Mouse (Mus musculus): ENCODE measurements around the gene Atl1. TPM values are rescaled to one million over a fixed set of nuclear protein-coding genes. Genes with fewer than 3 reads are reported as not detected.

Atl1 gene
- 10.4 and 11.5 TPM in 2 replicates for polyA plus RNA-seq (2011; ENCODE audit: insufficient read length, low read depth, missing spikeins)

- peak within 1 kb of the TSS; percentile 99 for H3K4me3 ChIP-seq (ENCODE audit: insufficient read depth, low read length)
- H3K4me1 ChIP-seq (ENCODE audit: control insufficient read depth, insufficient read depth, low read length): peaks cover 12% of the 10 kb centered on the region
- TF ChIP-seq POLR2A (IDR thresholded peaks at IDR 0.05; ENCODE audit: low read depth, low read length) (peak; percentile 61), CTCF (IDR thresholded peaks at IDR 0.05; ENCODE audit: borderline replicate concordance, insufficient read depth, low read length) (peak; percentile 53)
- H3K27ac ChIP-seq (ENCODE audit: insufficient read depth, low read length): peak within 1 kb of the TSS; percentile 91
Measured at GRCm38 (mm10) chr12:69892371-69893251, at the start of gene Atl1, which contains the start of gene Map4k5. TSS of gene Atl1 (plus strand) at chr12:69892614. TSS of gene Map4k5 (minus strand) at chr12:69893200.

GRCm38 (mm10) chr12:69843531-69844445 is 48.6 kb upstream of the Atl1 start:
- H3K4me1 ChIP-seq (ENCODE audit: control insufficient read depth, insufficient read depth, low read length): no peaks in the 10 kb centered on the region
- no peak overlapping the region for H3K27ac ChIP-seq (ENCODE audit: insufficient read depth, low read length)
- no peak for TF ChIP-seq POLR2A (IDR thresholded peaks at IDR 0.05; ENCODE audit: low read depth, low read length)
- no peak for TF ChIP-seq CTCF (IDR thresholded peaks at IDR 0.05; ENCODE audit: borderline replicate concordance, insufficient read depth, low read length)
- no peak overlapping the region for H3K4me3 ChIP-seq (ENCODE audit: insufficient read depth, low read length)

GRCm38 (mm10) chr12:69845722-69846121 is 46.7 kb upstream of the Atl1 start:
- no peak overlapping the region for H3K4me3 ChIP-seq (ENCODE audit: insufficient read depth, low read length)
- H3K27ac ChIP-seq (ENCODE audit: insufficient read depth, low read length): no peak overlapping the region
- TF ChIP-seq CTCF (IDR thresholded peaks at IDR 0.05; ENCODE audit: borderline replicate concordance, insufficient read depth, low read length) (no peak), POLR2A (IDR thresholded peaks at IDR 0.05; ENCODE audit: low read depth, low read length) (no peak)
- H3K4me1 ChIP-seq (ENCODE audit: control insufficient read depth, insufficient read depth, low read length): no peaks in the 10 kb centered on the region

GRCm38 (mm10) chr12:69846499-69846898 is 45.9 kb upstream of the Atl1 start:
- no peak overlapping the region for H3K4me3 ChIP-seq (ENCODE audit: insufficient read depth, low read length)
- H3K4me1 ChIP-seq (ENCODE audit: control insufficient read depth, insufficient read depth, low read length): no peaks in the 10 kb centered on the region
- TF ChIP-seq CTCF (IDR thresholded peaks at IDR 0.05; ENCODE audit: borderline replicate concordance, insufficient read depth, low read length): no peak
- no peak for TF ChIP-seq POLR2A (IDR thresholded peaks at IDR 0.05; ENCODE audit: low read depth, low read length)
- no peak overlapping the region for H3K27ac ChIP-seq (ENCODE audit: insufficient read depth, low read length)

DNA sequence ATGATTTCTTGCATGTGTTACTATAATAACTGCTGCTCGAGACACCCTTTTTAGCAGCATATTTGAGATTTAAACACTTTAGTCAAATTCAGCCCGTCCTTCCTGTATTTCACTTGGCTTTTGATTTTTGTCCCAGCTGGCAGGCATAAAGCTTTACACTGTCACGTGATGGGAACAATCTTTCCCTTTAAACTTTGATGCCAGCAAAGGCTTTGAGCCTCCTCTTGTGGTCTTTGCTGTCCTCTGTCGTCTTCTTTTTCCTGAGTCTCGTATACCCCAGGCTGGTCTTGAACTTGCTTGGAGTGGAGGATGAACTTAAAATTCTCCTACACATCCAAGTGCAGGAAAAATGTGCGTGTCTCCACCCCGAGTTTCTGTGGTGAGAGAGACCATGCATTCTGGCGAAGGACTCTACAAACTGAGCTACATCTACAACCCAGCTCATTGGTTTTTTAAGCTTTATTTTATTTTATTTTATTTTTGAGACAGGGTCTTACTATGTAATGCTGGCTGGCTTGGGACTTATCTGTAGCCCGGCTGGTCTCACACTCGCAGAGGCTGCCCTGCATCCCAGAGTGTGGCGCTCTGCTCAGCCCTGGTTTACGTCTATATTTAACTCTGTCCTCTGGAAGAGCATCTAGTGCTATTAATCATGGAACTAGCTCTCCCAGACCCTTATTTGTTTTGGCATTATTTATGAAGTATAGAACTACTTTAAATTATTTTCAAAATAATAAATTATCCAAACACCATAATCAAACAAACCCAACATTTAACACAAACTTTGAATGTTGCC is 44.1 kb upstream of the Atl1 start:
- no peaks in the 10 kb centered on the region for H3K4me1 ChIP-seq (ENCODE audit: control insufficient read depth, insufficient read depth, low read length)
- TF ChIP-seq POLR2A (IDR thresholded peaks at IDR 0.05; ENCODE audit: low read depth, low read length) (no peak), CTCF (IDR thresholded peaks at IDR 0.05; ENCODE audit: borderline replicate concordance, insufficient read depth, low read length) (no peak)
- no peak overlapping the region for H3K4me3 ChIP-seq (ENCODE audit: insufficient read depth, low read length)
- H3K27ac ChIP-seq (ENCODE audit: insufficient read depth, low read length): no peak overlapping the region

- H3K4me3 ChIP-seq (ENCODE audit: insufficient read depth, low read length): no peak overlapping the region
- no peak for TF ChIP-seq POLR2A (IDR thresholded peaks at IDR 0.05; ENCODE audit: low read depth, low read length)
- TF ChIP-seq CTCF (IDR thresholded peaks at IDR 0.05; ENCODE audit: borderline replicate concordance, insufficient read depth, low read length): no peak
- H3K4me1 ChIP-seq (ENCODE audit: control insufficient read depth, insufficient read depth, low read length): no peaks in the 10 kb centered on the region
- no peak overlapping the region for H3K27ac ChIP-seq (ENCODE audit: insufficient read depth, low read length)
Measured at GRCm38 (mm10) chr12:69852288-69852687, 40.1 kb upstream of the Atl1 start.

DNA sequence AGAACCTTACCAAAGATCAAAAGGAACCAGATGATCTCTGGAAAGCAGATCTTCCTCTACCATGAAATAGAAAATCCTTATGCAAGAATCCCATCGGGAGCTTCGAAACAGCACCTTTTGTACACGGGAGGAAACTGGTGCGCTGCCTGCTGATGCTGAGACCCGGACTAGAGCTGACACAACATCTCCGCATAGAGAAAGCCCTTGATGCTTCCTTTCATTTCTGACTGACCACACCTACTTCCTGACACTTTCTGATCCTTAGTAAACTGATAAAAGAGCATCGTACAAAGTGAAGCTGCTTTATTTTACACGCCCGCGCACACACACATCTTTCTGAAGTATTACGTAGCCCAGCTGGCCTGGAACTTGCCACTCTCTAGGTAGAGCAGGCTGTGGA is 39.0 kb upstream of the Atl1 start:
- TF ChIP-seq CTCF (IDR thresholded peaks at IDR 0.05; ENCODE audit: borderline replicate concordance, insufficient read depth, low read length) (no peak), POLR2A (IDR thresholded peaks at IDR 0.05; ENCODE audit: low read depth, low read length) (no peak)

DNA sequence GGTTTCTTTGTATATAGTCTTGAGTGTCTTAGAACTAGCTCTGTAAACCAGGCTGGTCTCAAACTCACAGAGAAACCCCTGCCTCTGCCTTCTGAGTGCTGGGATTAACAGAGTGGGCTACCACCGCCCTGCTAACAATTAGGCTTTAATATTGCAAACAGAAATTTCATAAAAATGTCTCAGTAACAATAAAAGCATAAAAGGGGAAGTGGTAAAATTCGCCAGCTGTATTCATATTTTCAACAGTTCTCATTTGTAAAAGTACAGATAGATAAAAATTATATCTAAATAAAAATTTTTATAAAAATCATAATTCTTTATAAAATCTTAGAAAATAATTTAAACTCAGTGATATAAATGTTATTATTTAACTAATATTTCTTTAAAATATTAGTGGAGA is 38.5 kb upstream of the Atl1 start:
- TF ChIP-seq CTCF (IDR thresholded peaks at IDR 0.05; ENCODE audit: borderline replicate concordance, insufficient read depth, low read length) (no peak), POLR2A (IDR thresholded peaks at IDR 0.05; ENCODE audit: low read depth, low read length) (no peak)
- H3K27ac ChIP-seq (ENCODE audit: insufficient read depth, low read length): no peak overlapping the region
- no peaks in the 10 kb centered on the region for H3K4me1 ChIP-seq (ENCODE audit: control insufficient read depth, insufficient read depth, low read length)
- H3K4me3 ChIP-seq (ENCODE audit: insufficient read depth, low read length): no peak overlapping the region

More for the DNA sequence above, 39.0 kb upstream of the Atl1 start:
- no peaks in the 10 kb centered on the region for H3K4me1 ChIP-seq (ENCODE audit: control insufficient read depth, insufficient read depth, low read length)
- no peak overlapping the region for H3K27ac ChIP-seq (ENCODE audit: insufficient read depth, low read length)
- H3K4me3 ChIP-seq (ENCODE audit: insufficient read depth, low read length): no peak overlapping the region

All from embryonic fibroblast, embryonic 13.5 days (primary cell).